Mouse (Mus musculus) T-helper 1 cell (primary cell): ENCODE results near the gene Zfand3.

Experiments
- in situ Hi-C: fragments of 300-600 bp; cut with MboI, MseI; formaldehyde crosslinking; loops from one replicate; pipeline ENCODE4 v1.15.1; 2025; ENCODE audit warnings: high pct_unique_total_duplicates

Gene Zfand3

DNA sequence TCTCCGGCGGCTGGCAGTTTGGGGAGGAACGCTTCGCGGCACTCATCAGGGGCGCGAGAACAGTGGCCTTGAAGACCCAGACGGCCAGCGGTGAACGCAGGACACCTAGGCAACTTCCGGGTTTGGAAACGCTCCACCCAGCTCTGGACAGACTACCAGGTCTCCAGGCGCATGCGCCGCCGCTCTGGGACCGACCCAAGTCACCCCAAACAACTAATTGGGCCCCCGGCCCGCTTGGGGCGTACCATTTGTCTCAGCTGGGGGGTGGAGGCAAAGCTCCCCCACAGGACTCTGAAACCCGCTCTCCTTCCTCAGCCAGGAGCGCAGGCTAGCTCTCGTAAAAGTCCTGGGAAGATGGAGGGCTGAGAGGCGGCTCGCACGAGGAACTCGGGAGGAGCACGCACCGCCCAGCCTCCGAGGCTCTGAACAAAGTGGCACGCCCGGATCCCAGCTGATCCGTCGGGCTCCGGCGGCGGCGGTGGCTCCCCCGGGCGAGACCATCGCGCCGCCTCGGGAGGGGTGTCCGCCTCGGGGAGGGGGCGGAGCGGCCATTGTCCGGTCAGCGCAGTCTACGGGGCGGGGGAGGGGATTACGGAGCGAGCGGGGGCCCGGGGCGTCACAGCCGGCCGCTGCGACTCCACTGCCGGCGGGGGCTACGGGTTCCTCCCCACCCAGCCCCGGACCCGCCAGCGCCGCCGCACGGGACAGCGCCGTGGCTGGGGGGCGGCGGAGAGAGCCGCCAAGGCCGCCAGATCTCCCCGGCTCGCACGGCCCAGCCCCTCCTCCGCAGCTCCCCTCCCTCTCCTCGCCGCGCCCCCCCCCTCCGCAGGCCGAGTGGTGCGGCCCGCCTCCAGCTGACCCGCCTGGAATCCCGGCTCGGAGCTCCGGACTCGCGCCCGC lies at the start of gene Zfand3:
Zfand3 (plus strand) TSS at position 531 of the 900 bp plus-strand sequence.
- in situ Hi-C loops: loop anchor here (10.0 kb wide), 1 partner anchor 1730 kb away; no protein-coding TSS in a partner anchor

DNA sequence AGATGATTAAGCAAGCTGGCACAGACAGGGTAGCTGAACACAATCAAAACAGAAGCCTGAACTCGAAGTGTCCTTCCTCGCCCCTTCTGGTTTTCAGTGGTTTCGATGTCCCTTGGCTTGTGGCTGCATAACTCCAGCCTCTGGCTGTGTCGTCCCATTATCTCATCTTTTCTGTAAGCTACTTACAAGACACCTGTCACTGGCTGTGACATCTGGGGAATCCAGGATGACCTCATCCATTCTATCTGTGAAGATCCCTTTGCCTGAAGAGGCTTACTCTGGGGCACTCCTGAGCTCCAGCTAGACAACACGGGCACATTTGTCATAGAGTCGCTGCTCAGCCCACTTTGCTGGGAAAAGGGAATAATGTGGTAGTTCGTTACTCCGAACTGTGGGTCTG lies 48.7 kb upstream of the Zfand3 start:
- in situ Hi-C loops: no loop called here

- in situ Hi-C loops: loop anchor here (10.0 kb wide), 1 partner anchor 539 kb away; no protein-coding TSS in a partner anchor
Observed at GRCm38 (mm10) chr17:29963730-29964259, 40.7 kb upstream of the Zfand3 start.

- in situ Hi-C loops: loop anchor here (10.0 kb wide), 1 partner anchor 541 kb away; no protein-coding TSS in a partner anchor
Observed at GRCm38 (mm10) chr17:29965506-29965905, 39.0 kb upstream of the Zfand3 start.

GRCm38 (mm10) chr17:29970037-29970555 lies 34.4 kb upstream of the Zfand3 start, which contains the start of gene Mdga1:
Mdga1 (minus strand) TSS chr17:29970087.
- in situ Hi-C loops: no loop called here

GRCm38 (mm10) chr17:29971761-29972432 lies 32.6 kb upstream of the Zfand3 start:
- in situ Hi-C loops: no loop called here

DNA sequence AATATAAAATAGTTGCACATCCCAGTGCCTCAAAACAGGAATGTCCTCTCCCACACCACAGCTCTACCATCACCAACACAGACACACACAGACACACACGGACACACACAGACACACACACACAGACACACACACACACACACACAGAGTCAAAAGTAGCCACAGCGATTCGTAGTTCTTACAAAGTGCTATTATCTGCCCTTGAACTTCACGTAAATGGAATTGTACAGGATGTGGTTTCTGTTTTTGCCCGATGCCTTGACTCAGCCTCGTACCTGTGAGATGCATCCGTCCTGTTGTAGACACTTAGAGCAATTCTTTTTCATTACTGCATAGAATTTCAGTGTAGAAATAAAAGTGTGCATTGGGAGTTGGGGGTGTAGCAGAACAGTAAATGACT lies 31.3 kb upstream of the Zfand3 start:
- in situ Hi-C loops: no loop called here

GRCm38 (mm10) chr17:29975731-29976130 lies 28.8 kb upstream of the Zfand3 start:
- in situ Hi-C loops: no loop called here

- in situ Hi-C loops: no loop called here
Observed at GRCm38 (mm10) chr17:29979020-29979419, 25.5 kb upstream of the Zfand3 start.

DNA sequence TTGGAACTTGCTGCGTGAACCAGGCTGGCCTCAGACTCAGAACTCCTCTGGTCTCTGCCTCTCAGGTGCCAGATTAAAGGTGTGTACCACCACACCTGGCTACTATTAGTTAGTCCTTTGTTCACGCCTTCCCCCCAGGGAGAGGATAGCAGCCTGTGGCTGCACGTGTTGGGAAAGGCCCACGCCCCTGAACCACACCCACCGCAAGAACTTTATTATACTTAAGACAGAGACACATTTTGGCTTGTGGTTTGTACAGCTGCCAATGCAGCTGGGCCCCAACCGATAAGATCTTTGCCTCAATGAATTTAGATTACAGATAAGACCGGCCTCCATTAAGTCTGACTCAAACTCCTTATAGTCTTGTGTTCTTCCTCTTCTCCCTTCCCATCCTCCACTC lies 24.7 kb upstream of the Zfand3 start:
- in situ Hi-C loops: no loop called here

GRCm38 (mm10) chr17:29981568-29981967 lies 23.0 kb upstream of the Zfand3 start:
- in situ Hi-C loops: no loop called here

GRCm38 (mm10) chr17:29983190-29983589 lies 21.3 kb upstream of the Zfand3 start:
- in situ Hi-C loops: no loop called here

DNA sequence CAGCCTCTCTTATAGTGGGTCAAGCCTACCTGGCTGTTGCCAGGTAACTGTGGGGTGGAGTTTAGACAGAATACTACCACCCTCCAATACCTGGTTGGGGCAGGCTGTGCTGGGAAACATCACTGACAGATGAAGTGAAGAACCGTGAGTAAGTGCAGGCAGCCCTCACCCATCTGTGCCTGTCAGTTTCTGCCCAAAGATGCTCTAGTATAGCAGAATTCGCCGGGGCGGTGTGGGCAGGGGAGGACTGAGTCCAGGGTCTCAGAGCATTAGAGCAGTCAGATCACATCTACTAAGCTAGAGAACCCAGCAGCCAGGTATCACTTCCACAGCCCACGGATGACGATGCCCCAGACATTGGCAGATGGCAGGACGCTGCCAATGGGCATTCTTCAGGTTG lies 19.6 kb upstream of the Zfand3 start:
- in situ Hi-C loops: no loop called here

DNA sequence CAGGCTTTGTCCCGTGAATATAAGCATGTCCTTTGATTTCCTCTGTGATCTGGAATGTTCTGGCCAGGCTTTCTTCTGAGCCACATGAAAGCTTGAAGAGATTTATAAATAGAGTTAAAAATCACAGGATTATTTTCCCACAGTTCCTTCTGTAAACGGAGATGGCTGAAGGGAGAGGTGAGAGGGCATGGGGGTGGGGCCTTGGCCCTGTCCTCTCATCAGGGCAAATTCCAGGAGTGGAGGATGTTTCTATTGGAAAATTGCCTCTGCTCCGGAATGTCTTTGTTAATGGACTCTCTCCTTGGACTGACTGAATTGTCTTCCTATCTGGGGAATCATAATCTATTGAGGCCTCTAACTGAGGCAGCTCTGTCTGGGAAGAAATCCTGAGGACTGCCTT lies 19.0 kb upstream of the Zfand3 start:
- in situ Hi-C loops: no loop called here

- in situ Hi-C loops: no loop called here
Observed at GRCm38 (mm10) chr17:29988141-29988540, 16.4 kb upstream of the Zfand3 start.

DNA sequence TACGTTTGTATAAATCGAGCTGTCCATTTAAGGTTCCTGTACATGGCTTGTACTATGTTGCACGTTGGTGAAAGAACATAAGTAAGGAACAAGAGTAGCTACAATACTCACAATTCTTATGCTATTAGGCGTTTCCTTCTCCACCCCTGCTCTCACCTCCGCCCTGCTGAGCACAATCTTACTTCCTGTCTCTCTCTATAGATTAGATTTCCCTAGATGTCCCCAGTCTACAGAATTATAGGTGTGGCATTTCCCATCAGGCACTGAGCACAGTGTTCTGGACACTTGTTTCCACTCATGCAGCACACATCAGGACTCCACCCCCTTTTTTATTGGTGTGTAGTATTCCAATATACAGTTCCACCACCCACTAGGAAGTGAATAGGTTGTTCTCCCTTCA lies 14.9 kb upstream of the Zfand3 start:
- in situ Hi-C loops: no loop called here

DNA sequence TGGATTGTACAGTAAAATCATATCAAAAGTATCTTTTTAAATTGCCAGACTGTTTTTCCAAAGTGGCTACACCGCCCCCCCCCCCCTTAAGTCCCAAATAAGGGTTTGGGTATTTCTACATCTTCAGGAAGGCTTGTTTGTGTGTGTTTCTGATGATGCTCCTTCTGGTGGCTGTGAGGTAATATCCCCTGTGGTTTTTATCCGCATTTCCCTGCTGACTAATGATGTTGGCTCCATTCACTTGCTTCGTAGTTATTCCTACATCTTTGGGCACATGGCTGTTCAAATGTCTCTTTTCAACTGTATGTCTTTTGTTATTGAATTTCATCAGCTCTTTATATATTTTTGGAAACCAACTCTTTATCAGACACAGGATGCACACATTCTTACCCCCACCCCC lies 14.4 kb upstream of the Zfand3 start:
- in situ Hi-C loops: no loop called here

- in situ Hi-C loops: no loop called here
Observed at GRCm38 (mm10) chr17:29990845-29991244, 13.7 kb upstream of the Zfand3 start.

DNA sequence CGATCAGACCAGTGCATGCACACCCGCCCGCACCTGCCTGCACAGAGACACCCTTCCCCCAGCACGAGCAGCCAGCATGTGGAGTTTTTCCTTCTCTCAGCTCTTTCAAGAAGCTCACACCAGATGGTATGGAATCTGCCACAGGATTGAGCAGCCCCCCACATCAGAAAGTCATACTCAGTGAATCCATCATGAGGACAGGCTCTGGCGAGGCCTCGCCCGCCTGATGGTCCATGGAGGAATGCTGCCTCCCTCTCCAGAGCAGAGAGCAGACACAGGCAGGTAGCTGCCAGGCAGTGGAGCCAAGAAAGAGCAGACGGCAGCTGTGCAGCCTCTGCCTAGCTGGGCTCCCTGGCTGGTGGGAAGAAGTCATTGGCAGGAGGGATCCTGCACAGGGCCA lies 11.0 kb upstream of the Zfand3 start:
- in situ Hi-C loops: no loop called here

- in situ Hi-C loops: no loop called here
Observed at GRCm38 (mm10) chr17:29994011-29994410, 10.5 kb upstream of the Zfand3 start.

DNA sequence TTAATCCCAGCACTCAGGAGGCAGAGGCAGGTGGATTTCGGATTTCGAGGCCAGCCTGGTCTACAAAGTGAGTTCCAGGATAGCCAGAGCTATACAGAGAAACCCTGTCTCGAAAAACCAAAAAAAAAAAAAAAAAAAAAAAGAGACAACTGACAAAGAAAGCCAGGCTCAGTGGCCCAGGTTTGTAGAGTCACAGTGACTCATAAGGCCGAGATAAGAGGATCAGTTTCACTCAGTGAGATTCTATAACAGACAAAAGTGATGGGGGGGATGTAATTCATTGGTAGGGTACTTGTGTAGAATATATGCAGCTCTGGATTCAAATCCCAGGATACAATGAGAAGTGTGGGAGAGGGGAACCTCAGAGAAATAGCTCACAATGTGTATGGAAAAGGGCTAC lies 10.1 kb upstream of the Zfand3 start:
- in situ Hi-C loops: no loop called here

DNA sequence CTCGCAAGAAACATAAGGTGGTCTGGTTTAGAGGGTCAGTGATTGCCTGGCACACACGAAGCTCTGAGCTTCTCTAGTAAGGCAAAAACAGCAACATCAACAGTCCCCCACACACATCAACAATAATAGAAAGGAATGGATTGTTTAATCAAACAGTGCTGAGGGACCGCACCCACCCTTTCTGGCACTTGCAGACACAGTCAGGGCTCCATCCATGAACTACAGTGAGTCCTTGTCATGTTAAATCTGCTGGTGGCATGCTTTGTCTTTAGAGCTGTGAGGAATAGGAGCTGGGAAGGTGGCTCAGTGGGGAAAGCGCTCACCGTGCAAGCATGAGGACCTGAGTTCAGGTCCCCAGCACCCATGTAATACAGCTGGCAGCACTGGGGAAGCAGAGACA lies 8.5 kb upstream of the Zfand3 start:
- in situ Hi-C loops: no loop called here
